Mouse (Mus musculus) liver, embryonic 11.5 days (tissue): ENCODE measurements at regions not wholly inside any gene's neighbourhood (a gene's known extent, or its start where the extent isn't known, plus 50 kb on each side); places are given as distances from the start of the nearest gene placed in this dataset.

Experiments
- ATAC-seq: fragments of 200-750 bp; cut with Nextera tagmentation; replicated peaks from 2 replicates; pipeline ENCODE4 v1.8.0; 2017; ENCODE audit warnings: moderate number of reproducible peaks, mild to moderate bottlenecking, moderate TSS enrichment, moderate library complexity; ENCODE audit not compliant: low FRiP score
- DNase-seq: peaks from one replicate; pipeline ENCODE4 v3.0.0-alpha.2; 2017; ENCODE audit warnings: low spot score
- H3K27ac ChIP-seq: fragments of 300-500 bp; sonication (generic); 2 replicates; pipeline ENCODE4 v1.5.1; 2014; ENCODE audit warnings: mild to moderate bottlenecking, low read depth, low read length, control low read depth
- H3K27me3 ChIP-seq: fragments of 300-500 bp; sonication (generic); replicated peaks from 2 replicates; pipeline ENCODE4 v1.6.1; 2014; ENCODE audit warnings: low read length, mixed read lengths; ENCODE audit not compliant: control insufficient read depth, insufficient read depth
- H3K36me3 ChIP-seq: fragments of 300-500 bp; sonication (generic); 2 replicates; pipeline ENCODE4 v1.6.1; 2014; ENCODE audit warnings: mild to moderate bottlenecking, low read length, moderate library complexity, mixed read lengths; ENCODE audit not compliant: control insufficient read depth, insufficient read depth
- H3K4me1 ChIP-seq: fragments of 300-500 bp; sonication (generic); replicated peaks from 2 replicates; pipeline ENCODE4 v1.6.1; 2014; ENCODE audit warnings: low read length, mixed read lengths; ENCODE audit not compliant: control insufficient read depth, insufficient read depth
- H3K4me2 ChIP-seq: fragments of 300-500 bp; sonication (generic); 2 replicates; pipeline ENCODE4 v1.6.1; 2014; ENCODE audit warnings: mild to moderate bottlenecking, control low read depth, moderate library complexity
- H3K4me3 ChIP-seq: fragments of 300-500 bp; sonication (generic); 2 replicates; pipeline ENCODE4 v1.5.1; 2014; ENCODE audit warnings: low read depth, low read length, control low read depth
- H3K9ac ChIP-seq: fragments of 300-500 bp; sonication (generic); 2 replicates; pipeline ENCODE4 v1.6.1; 2014; ENCODE audit warnings: low read depth, low read length, control low read depth
- H3K9me3 ChIP-seq: fragments of 300-500 bp; sonication (generic); 2 replicates; pipeline ENCODE4 v1.6.1; 2016; ENCODE audit warnings: low read length, inconsistent platforms, mixed read lengths; ENCODE audit not compliant: control insufficient read depth
- WGBS: fragments of 180-500 bp; shearing (Covaris S2); extraction: QIAGEN DNeasy Blood & Tissue Kit; methylation state at CpG from one replicate; pipeline ENCODE4 v1.1.7; 2014; 5-methylcytosine and 5-hydroxymethylcytosine counted together

- 85% methylated on average over 13 of the region's 13 CpGs for WGBS
- Histone ChIP-seq H3K9me3 (no peaks in the 10 kb centered on the region), H3K4me1 (no peaks in the 10 kb centered on the region), H3K4me3 (no peak overlapping the region), H3K4me2 (no peak overlapping the region), H3K9ac (no peak overlapping the region), H3K36me3 (no peaks in the 10 kb centered on the region), H3K27ac (no peak overlapping the region), H3K27me3 (no peaks in the 10 kb centered on the region)
- ATAC-seq, result no peak
- no peak for DNase-seq
Observed at GRCm38 (mm10) chr15:87045971-87046370, 498.1 kb upstream of the Fam19a5 start.

DNA sequence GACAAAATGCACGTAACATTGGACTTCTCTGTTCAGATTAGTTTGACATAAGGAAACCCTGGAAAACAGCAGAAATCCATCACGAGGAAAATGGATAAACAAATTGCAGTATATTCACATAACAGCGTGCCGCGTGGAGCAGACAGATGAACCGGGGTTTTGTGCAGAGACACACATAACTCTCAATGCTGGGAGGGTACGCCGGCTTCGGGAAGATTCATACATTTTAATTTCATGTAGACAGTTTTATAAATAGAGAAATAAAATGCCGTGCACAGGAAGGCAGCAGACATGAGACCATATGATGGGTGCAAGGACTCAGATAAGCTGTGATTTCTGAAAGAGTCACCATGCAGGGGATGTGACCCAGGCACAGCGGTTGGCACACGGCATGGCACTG lies 489.9 kb upstream of the Fam19a5 start:
- no peak for ATAC-seq
- Histone ChIP-seq H3K9ac (no peak overlapping the region), H3K4me1 (no peaks in the 10 kb centered on the region), H3K9me3 (no peaks in the 10 kb centered on the region), H3K4me3 (no peak overlapping the region), H3K27me3 (no peaks in the 10 kb centered on the region), H3K27ac (no peak overlapping the region), H3K4me2 (no peak overlapping the region), H3K36me3 (no peaks in the 10 kb centered on the region)
- DNase-seq, result no peak
- 89% methylated on average over 12 of the region's 12 CpGs for WGBS

GRCm38 (mm10) chr15:87064890-87065289 lies 479.2 kb upstream of the Fam19a5 start:
- H3K27me3 ChIP-seq, result no peaks in the 10 kb centered on the region
- ATAC-seq, result no peak
- DNase-seq, result no peak
- H3K9me3 ChIP-seq, result no peaks in the 10 kb centered on the region
- WGBS, result 64% methylated on average over 5 of the region's 5 CpGs
- no peaks in the 10 kb centered on the region for H3K36me3 ChIP-seq
- H3K27ac ChIP-seq, result no peak overlapping the region
- H3K4me2 ChIP-seq, result no peak overlapping the region
- H3K4me1 ChIP-seq, result no peaks in the 10 kb centered on the region
- no peak overlapping the region for H3K9ac ChIP-seq
- no peak overlapping the region for H3K4me3 ChIP-seq

DNA sequence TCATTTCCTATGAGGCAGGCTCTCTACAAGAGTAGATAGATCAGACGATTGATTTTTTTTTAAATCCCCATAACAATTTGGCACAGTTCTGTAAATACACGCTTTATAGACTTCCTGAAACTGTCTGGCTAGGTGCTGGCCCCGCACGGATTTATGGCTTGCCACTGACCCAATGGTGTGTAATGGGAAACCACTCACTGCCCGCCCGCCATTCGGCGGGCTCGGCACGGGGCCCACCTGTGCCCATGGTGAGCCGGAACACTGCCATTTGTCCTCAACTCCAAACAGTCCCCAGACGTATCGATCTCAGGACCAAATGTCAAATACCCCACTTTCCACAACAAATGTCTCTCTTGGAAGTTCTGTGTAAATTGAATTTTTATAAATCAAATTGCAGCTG lies 475.8 kb upstream of the Fam19a5 start:
- no peaks in the 10 kb centered on the region for H3K9me3 ChIP-seq

DNA sequence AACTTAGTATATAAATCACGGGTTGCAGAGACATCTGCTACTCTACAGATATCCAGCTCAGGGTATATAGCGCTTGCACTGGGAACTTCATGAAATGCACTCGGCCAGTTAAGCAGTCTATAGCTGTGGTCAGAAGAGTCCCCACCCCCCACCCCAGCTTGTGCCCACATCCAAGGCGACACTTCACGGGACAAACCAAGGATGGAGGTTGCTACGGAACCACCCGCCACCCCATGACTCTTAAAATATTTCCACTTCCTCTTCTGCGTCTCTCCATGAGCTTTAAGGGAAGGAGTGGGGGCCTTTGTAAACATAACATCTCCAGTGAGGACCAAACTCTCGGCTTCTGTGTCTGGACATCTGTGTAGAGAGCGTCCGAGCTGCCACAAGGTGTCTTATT lies 469.5 kb upstream of the Fam19a5 start:
- Histone ChIP-seq H3K4me2 (no peak overlapping the region), H3K4me3 (no peak overlapping the region), H3K36me3 (no peaks in the 10 kb centered on the region), H3K9me3 (no peaks in the 10 kb centered on the region), H3K27ac (no peak overlapping the region), H3K4me1 (no peaks in the 10 kb centered on the region), H3K9ac (no peak overlapping the region), H3K27me3 (no peaks in the 10 kb centered on the region)
- ATAC-seq (no peak), DNase-seq (no peak)
- WGBS, result 63% methylated on average over 11 of the region's 11 CpGs

More for the DNA sequence above, 475.8 kb upstream of the Fam19a5 start:
- H3K36me3 ChIP-seq, result no peaks in the 10 kb centered on the region
- H3K4me2 ChIP-seq, result no peak overlapping the region
- H3K27me3 ChIP-seq, result no peaks in the 10 kb centered on the region
- no peak for DNase-seq
- no peak overlapping the region for H3K4me3 ChIP-seq
- H3K9ac ChIP-seq, result no peak overlapping the region
- no peak overlapping the region for H3K27ac ChIP-seq
- 83% methylated on average over 13 of the region's 13 CpGs for WGBS
- no peaks in the 10 kb centered on the region for H3K4me1 ChIP-seq
- no peak for ATAC-seq

DNA sequence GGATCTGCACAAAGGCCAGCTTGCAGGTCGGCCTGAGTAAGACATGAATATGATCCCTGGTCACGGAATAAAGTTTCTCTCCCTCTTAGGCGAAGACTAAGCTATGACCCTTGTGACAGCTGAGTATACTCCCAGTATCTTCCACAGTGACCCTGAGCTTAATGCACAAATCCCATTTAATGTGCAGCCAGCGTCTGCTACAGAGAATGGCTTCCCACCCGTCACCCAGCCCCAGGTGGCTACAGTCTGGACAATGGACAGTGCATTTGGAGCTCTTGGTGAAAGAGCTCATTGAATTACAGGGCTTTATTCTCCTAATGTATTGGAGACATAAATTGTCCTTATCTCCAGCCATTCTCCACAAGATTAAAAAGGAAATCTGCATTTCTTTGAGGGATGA lies 454.3 kb upstream of the Fam19a5 start:
- DNase-seq, result no peak
- Histone ChIP-seq H3K9me3 (no peaks in the 10 kb centered on the region), H3K27me3 (no peaks in the 10 kb centered on the region), H3K9ac (no peak overlapping the region), H3K4me3 (no peak overlapping the region), H3K36me3 (no peaks in the 10 kb centered on the region), H3K4me1 (no peaks in the 10 kb centered on the region), H3K27ac (no peak overlapping the region), H3K4me2 (no peak overlapping the region)
- WGBS, result 77% methylated on average over 5 of the region's 5 CpGs
- ATAC-seq, result no peak

DNA sequence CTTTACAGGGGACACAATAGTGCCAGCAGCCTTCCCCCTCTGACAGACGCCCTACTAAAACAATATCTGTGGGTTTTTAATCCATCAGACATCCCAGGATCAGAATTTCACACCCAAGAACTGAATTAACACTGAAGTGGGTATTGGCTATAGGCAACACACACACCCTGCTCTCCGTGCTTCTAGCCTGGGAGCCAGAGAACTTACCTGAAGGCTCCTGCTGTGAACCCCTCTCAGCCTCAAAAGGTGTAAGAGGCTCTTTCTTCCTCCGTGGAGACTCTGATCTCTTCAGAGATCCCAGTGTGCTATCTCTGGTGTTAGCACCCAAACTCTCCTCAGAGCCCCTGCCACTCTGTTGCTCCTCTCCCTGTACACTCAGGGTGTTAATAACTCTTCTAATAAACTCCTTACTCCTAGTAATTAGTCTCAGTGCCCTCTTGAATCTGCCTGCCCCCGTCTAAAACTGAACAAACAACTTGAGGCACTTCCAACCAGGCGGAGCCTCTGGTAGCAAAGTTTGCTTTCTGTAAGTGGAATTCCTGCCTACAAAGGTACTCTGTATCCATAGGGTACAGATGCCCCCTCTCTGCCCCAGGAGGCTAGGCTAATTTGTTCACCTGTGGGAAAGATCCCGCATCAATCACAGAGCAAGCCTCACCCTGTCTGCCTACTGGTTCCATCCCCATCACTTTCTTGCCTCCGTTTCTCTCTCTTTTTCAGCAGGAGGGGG lies 452.9 kb upstream of the Fam19a5 start:
- Histone ChIP-seq H3K4me1 (no peaks in the 10 kb centered on the region), H3K9me3 (no peaks in the 10 kb centered on the region), H3K27ac (no peak overlapping the region), H3K4me2 (no peak overlapping the region), H3K27me3 (no peaks in the 10 kb centered on the region), H3K4me3 (no peak overlapping the region), H3K9ac (no peak overlapping the region), H3K36me3 (no peaks in the 10 kb centered on the region)
- no peak for DNase-seq
- 45% methylated on average over 7 of the region's 7 CpGs for WGBS
- no peak for ATAC-seq

GRCm38 (mm10) chr15:87097206-87097605 lies 446.9 kb upstream of the Fam19a5 start:
- Histone ChIP-seq H3K9me3 (no peaks in the 10 kb centered on the region), H3K4me3 (no peak overlapping the region), H3K9ac (no peak overlapping the region), H3K36me3 (no peaks in the 10 kb centered on the region), H3K27me3 (no peaks in the 10 kb centered on the region), H3K4me2 (no peak overlapping the region), H3K27ac (no peak overlapping the region), H3K4me1 (no peaks in the 10 kb centered on the region)
- ATAC-seq (no peak), DNase-seq (no peak)
- WGBS, result 74% methylated on average over 4 of the region's 4 CpGs

- no peaks in the 10 kb centered on the region for H3K4me1 ChIP-seq
- H3K36me3 ChIP-seq, result no peaks in the 10 kb centered on the region
- DNase-seq, result no peak
- no peak overlapping the region for H3K9ac ChIP-seq
- no peak overlapping the region for H3K27ac ChIP-seq
- no peaks in the 10 kb centered on the region for H3K27me3 ChIP-seq
- H3K4me2 ChIP-seq, result no peak overlapping the region
- no peak overlapping the region for H3K4me3 ChIP-seq
- WGBS, result 86% methylated on average over 4 of the region's 4 CpGs
- no peak for ATAC-seq
- H3K9me3 ChIP-seq, result no peaks in the 10 kb centered on the region; the same call in 1 of the 2 replicates
Observed at GRCm38 (mm10) chr15:87101146-87101545, 443.0 kb upstream of the Fam19a5 start.
